ENCODE assay signal across 10 mouse cellular contexts in genomic region chr14:71249387-71249965, GRCm38 (mm10).
A peak's percentile ranks its signal among the peaks of the same experiment; 100 is the strongest.
DNase-seq lines count a peak whose midpoint lies in the region; ATAC-seq and TF ChIP-seq lines count a peak whose summit lies in the region.
"Had no signal": no experiment of that assay in that cellular context is flagged by ENCODE, and none has a peak within 500 bp of the region (broad histone marks: within the 10 kb centered on the region; RNA-seq: fewer than 3 reads in every experiment).

No protein-coding gene starts in this region.

- no peak overlapping the region for H3K27ac ChIP-seq in kidney, postnatal 0 days
- H3K27ac ChIP-seq in embryonic facial prominence, embryonic 10.5 days (replicated peaks): peak overlapping the region; percentile 51
- H3K27ac ChIP-seq in hindbrain, embryonic 15.5 days (replicated peaks): peak overlapping the region; percentile 53; the same call in 1 of the 2 replicates
- H3K27ac ChIP-seq in midbrain, embryonic 16.5 days (ENCODE audit: low read length): peak overlapping the region; percentile 68
- H3K27ac ChIP-seq: limb, embryonic 15.5 days had no signal

- H3K9ac ChIP-seq in kidney, postnatal 0 days (ENCODE audit: low read depth, low read length): no peak overlapping the region
- H3K9ac ChIP-seq in hindbrain, embryonic 15.5 days: no peak overlapping the region
- peak overlapping the region; percentile 48; the same call in 1 of the 2 replicates for H3K9ac ChIP-seq in midbrain, embryonic 16.5 days (ENCODE audit: low read depth, low read length)
- H3K9ac ChIP-seq: limb, embryonic 15.5 days had no signal

- H3K4me2 ChIP-seq in kidney, postnatal 0 days (ENCODE audit: low read length): no peak overlapping the region
- H3K4me2 ChIP-seq in hindbrain, embryonic 15.5 days: no peak overlapping the region
- no peak overlapping the region for H3K4me2 ChIP-seq in midbrain, embryonic 16.5 days (ENCODE audit: low read length)
- H3K4me2 ChIP-seq: limb, embryonic 15.5 days had no signal

- no peaks in the 10 kb centered on the region for H3K9me3 ChIP-seq in kidney, postnatal 0 days (replicated peaks; ENCODE audit: low read length)
- no peaks in the 10 kb centered on the region for H3K9me3 ChIP-seq in embryonic facial prominence, embryonic 10.5 days
- H3K9me3 ChIP-seq in hindbrain, embryonic 15.5 days: no peaks in the 10 kb centered on the region
- no peaks in the 10 kb centered on the region for H3K9me3 ChIP-seq in midbrain, embryonic 16.5 days (replicated peaks; ENCODE audit: control insufficient read depth, low read length, poor library complexity, severe bottlenecking)
- H3K9me3 ChIP-seq: limb, embryonic 15.5 days had no signal

- TF ChIP-seq CTCF in kidney, postnatal 0 days (IDR thresholded peaks at IDR 0.05; ENCODE audit: low read depth): no peak

- H3K27me3 ChIP-seq in kidney, postnatal 0 days (ENCODE audit: insufficient read depth, low read length): no peaks in the 10 kb centered on the region
- no peaks in the 10 kb centered on the region for H3K27me3 ChIP-seq in embryonic facial prominence, embryonic 10.5 days (replicated peaks; ENCODE audit: low read depth, poor library complexity, severe bottlenecking)
- H3K27me3 ChIP-seq in hindbrain, embryonic 15.5 days: no peaks in the 10 kb centered on the region
- no peaks in the 10 kb centered on the region for H3K27me3 ChIP-seq in midbrain, embryonic 16.5 days (ENCODE audit: control insufficient read depth, insufficient read depth, low read depth, low read length)
- H3K27me3 ChIP-seq: limb, embryonic 15.5 days had no signal

- H3K4me3 ChIP-seq in kidney, postnatal 0 days (replicated peaks; ENCODE audit: low read depth, low read length): no peak overlapping the region
- H3K4me3 ChIP-seq in embryonic facial prominence, embryonic 10.5 days: no peak overlapping the region
- no peak overlapping the region for H3K4me3 ChIP-seq in hindbrain, embryonic 15.5 days
- no peak overlapping the region for H3K4me3 ChIP-seq in midbrain, embryonic 16.5 days (ENCODE audit: low read depth, low read length)
- H3K4me3 ChIP-seq: limb, embryonic 15.5 days had no signal

- no peaks in the 10 kb centered on the region for H3K36me3 ChIP-seq in kidney, postnatal 0 days (ENCODE audit: insufficient read depth, low read length)
- H3K36me3 ChIP-seq in embryonic facial prominence, embryonic 10.5 days (replicated peaks): no peaks in the 10 kb centered on the region
- no peaks in the 10 kb centered on the region for H3K36me3 ChIP-seq in hindbrain, embryonic 15.5 days
- no peaks in the 10 kb centered on the region for H3K36me3 ChIP-seq in midbrain, embryonic 16.5 days (ENCODE audit: control insufficient read depth, insufficient read depth, low read length)
- H3K36me3 ChIP-seq: limb, embryonic 15.5 days had no signal

- 46% methylated on average over 7 of the region's 7 CpGs for WGBS in kidney, postnatal 0 days
- 63% methylated on average over 7 of the region's 7 CpGs for WGBS in embryonic facial prominence, embryonic 10.5 days
- 27% methylated on average over 7 of the region's 7 CpGs for WGBS in hindbrain, embryonic 15.5 days
- WGBS in midbrain, embryonic 16.5 days: 20% methylated on average over 7 of the region's 7 CpGs

- ATAC-seq in kidney, postnatal 0 days (replicated peaks; ENCODE audit: low FRiP score, low read depth): no peak
- ATAC-seq in hindbrain, embryonic 15.5 days (ENCODE audit: low FRiP score, low read depth): peak; percentile 86
- ATAC-seq in midbrain, embryonic 16.5 days: peak; percentile 71
- ATAC-seq in activated CD4-positive, CD25-positive, alpha-beta regulatory T cell, adult 4 months: no peak

- peak; percentile 10 for DNase-seq in kidney, postnatal 0 days (ENCODE audit: low spot score)
- no peak for DNase-seq in kidney, adult 8-10 months
- no peak for DNase-seq in embryonic facial prominence, embryonic 10.5 days (ENCODE audit: low spot score)
- DNase-seq in urinary bladder, postnatal 25 days (ENCODE audit: low spot score): no peak
- DNase-seq in right cerebral cortex, adult 2 months (ENCODE audit: low spot score in 2 of 2): no peak
- DNase-seq: thymus, postnatal 36 days had no signal

- H3K4me1 ChIP-seq in kidney, postnatal 0 days (replicated peaks; ENCODE audit: insufficient read depth, low read length): no peaks in the 10 kb centered on the region
- peaks cover 6% of the 10 kb centered on the region for H3K4me1 ChIP-seq in embryonic facial prominence, embryonic 10.5 days
- peaks cover 6% of the 10 kb centered on the region for H3K4me1 ChIP-seq in hindbrain, embryonic 15.5 days (replicated peaks)
- H3K4me1 ChIP-seq in midbrain, embryonic 16.5 days (ENCODE audit: control insufficient read depth, insufficient read depth, low read length): 0 out of 2 replicates have a peak, but pooled peaks cover 6% of the 10 kb centered on the region
- H3K4me1 ChIP-seq: limb, embryonic 15.5 days had no signal

Comparison
In these comparisons a context has a peak if more than half of its experiments do, and no peak if none do; other contexts are left out.
1. ATAC-seq: peak in hindbrain, embryonic 15.5 days (single experiment) and midbrain, embryonic 16.5 days (single experiment); none in kidney, postnatal 0 days (single experiment) and activated CD4-positive, CD25-positive, alpha-beta regulatory T cell, adult 4 months (single experiment).